Mouse (Mus musculus): ENCODE data around the gene Kdelr3. TPM values are rescaled to one million over a fixed set of nuclear protein-coding genes. Genes with fewer than 3 reads are reported as not detected.

Gene Kdelr3
- 2.7 TPM for polyA plus RNA-seq (2014; fragmentation: Illumina TruSeq; extraction: RNeasy Lipid Tissue Mini Kit (QIAGEN cat#74804); ENCODE audit: low read depth, low replicate concordance)

GRCm38 (mm10) chr15:79516171-79517096 is at the start of gene Kdelr3:
Gene Kdelr3 (plus strand): TSS chr15:79516411.

GRCm38 (mm10) chr15:79504707-79505452 is 11.3 kb upstream of the Kdelr3 start, which contains the start of gene Kcnj4:
Gene Kcnj4 (minus strand): TSS chr15:79505241.

GRCm38 (mm10) chr15:79546410-79547288 is 30.4 kb downstream of the Kdelr3 start, which contains the start of gene Ddx17:
Gene Ddx17 (minus strand): TSS chr15:79546741.

Other genes with a start within 250 kb of the Kdelr3 start
- 2.9 TPM for gene Baiap2l2, start 230.9 kb upstream of the Kdelr3 start, polyA plus RNA-seq (2014; fragmentation: Illumina TruSeq; extraction: RNeasy Lipid Tissue Mini Kit (QIAGEN cat#74804); ENCODE audit: low read depth, low replicate concordance)
- gene Pla2g6, start 188.0 kb upstream of the Kdelr3 start, polyA plus RNA-seq (2014; fragmentation: Illumina TruSeq; extraction: RNeasy Lipid Tissue Mini Kit (QIAGEN cat#74804); ENCODE audit: low read depth, low replicate concordance) = 0.53 TPM
- gene Maff, start 169.8 kb upstream of the Kdelr3 start, polyA plus RNA-seq (2014; fragmentation: Illumina TruSeq; extraction: RNeasy Lipid Tissue Mini Kit (QIAGEN cat#74804); ENCODE audit: low read depth, low replicate concordance) = 0.32 TPM
- 3.4 TPM for gene Tmem184b, start 112.8 kb upstream of the Kdelr3 start, polyA plus RNA-seq (2014; fragmentation: Illumina TruSeq; extraction: RNeasy Lipid Tissue Mini Kit (QIAGEN cat#74804); ENCODE audit: low read depth, low replicate concordance)
- gene Csnk1e, start 60.8 kb upstream of the Kdelr3 start, polyA plus RNA-seq (2014; fragmentation: Illumina TruSeq; extraction: RNeasy Lipid Tissue Mini Kit (QIAGEN cat#74804); ENCODE audit: low read depth, low replicate concordance) = 3.3 TPM
- gene Kcnj4, start 11.2 kb upstream of the Kdelr3 start, polyA plus RNA-seq (2014; fragmentation: Illumina TruSeq; extraction: RNeasy Lipid Tissue Mini Kit (QIAGEN cat#74804); ENCODE audit: low read depth, low replicate concordance) = not detected
- gene Ddx17, start 30.3 kb downstream of the Kdelr3 start, polyA plus RNA-seq (2014; fragmentation: Illumina TruSeq; extraction: RNeasy Lipid Tissue Mini Kit (QIAGEN cat#74804); ENCODE audit: low read depth, low replicate concordance) = 173 TPM
- gene Dmc1, start 88.7 kb downstream of the Kdelr3 start, polyA plus RNA-seq (2014; fragmentation: Illumina TruSeq; extraction: RNeasy Lipid Tissue Mini Kit (QIAGEN cat#74804); ENCODE audit: low read depth, low replicate concordance) = not detected
- gene Fam227a, start 142.5 kb downstream of the Kdelr3 start, polyA plus RNA-seq (2014; fragmentation: Illumina TruSeq; extraction: RNeasy Lipid Tissue Mini Kit (QIAGEN cat#74804); ENCODE audit: low read depth, low replicate concordance) = 1.5 TPM
- gene Cby1, start 142.8 kb downstream of the Kdelr3 start, polyA plus RNA-seq (2014; fragmentation: Illumina TruSeq; extraction: RNeasy Lipid Tissue Mini Kit (QIAGEN cat#74804); ENCODE audit: low read depth, low replicate concordance) = 2.2 TPM
- 247 TPM for gene Tomm22, start 154.4 kb downstream of the Kdelr3 start, polyA plus RNA-seq (2014; fragmentation: Illumina TruSeq; extraction: RNeasy Lipid Tissue Mini Kit (QIAGEN cat#74804); ENCODE audit: low read depth, low replicate concordance)
- 10.3 TPM for gene Josd1, start 171.5 kb downstream of the Kdelr3 start, polyA plus RNA-seq (2014; fragmentation: Illumina TruSeq; extraction: RNeasy Lipid Tissue Mini Kit (QIAGEN cat#74804); ENCODE audit: low read depth, low replicate concordance)
- gene Gtpbp1, start 174.4 kb downstream of the Kdelr3 start, polyA plus RNA-seq (2014; fragmentation: Illumina TruSeq; extraction: RNeasy Lipid Tissue Mini Kit (QIAGEN cat#74804); ENCODE audit: low read depth, low replicate concordance) = 0.73 TPM
- gene Sun2, start 226.1 kb downstream of the Kdelr3 start, polyA plus RNA-seq (2014; fragmentation: Illumina TruSeq; extraction: RNeasy Lipid Tissue Mini Kit (QIAGEN cat#74804); ENCODE audit: low read depth, low replicate concordance) = 2.7 TPM